Mouse (Mus musculus) c-Kit-positive CD71-positive TER-119-negative erythroid progenitor cells, embryonic 14.5 days (primary cell): ENCODE measurements around the gene Dmrt1.

ENCODE experiments used
- DNase-seq: peaks from one replicate; pipeline ENCODE4 v3.0.0-alpha.2; 2013; ENCODE audit warnings: low read depth

The Dmrt1 gene

DNA sequence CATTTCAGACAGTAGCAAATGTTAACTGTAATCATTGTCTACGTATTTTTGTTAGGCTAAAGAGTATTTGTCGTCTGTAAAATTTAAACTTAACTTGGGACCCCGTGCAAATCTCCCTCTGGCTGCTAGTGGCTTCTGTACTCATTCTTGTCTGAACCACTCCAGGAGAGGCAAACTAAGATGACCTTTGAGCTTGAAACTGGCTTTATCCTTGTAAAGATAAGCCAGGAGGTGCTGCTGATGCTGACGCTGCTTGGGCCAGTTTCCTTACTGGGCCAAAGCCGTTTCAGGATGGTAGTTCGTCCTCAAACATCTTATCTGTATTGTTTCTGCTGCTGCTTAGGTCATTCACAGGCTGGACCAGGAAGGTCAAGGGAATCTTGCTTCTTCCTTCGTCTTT, 64.4 kb downstream of the Dmrt1 start:
- DNase-seq = no peak

DNA sequence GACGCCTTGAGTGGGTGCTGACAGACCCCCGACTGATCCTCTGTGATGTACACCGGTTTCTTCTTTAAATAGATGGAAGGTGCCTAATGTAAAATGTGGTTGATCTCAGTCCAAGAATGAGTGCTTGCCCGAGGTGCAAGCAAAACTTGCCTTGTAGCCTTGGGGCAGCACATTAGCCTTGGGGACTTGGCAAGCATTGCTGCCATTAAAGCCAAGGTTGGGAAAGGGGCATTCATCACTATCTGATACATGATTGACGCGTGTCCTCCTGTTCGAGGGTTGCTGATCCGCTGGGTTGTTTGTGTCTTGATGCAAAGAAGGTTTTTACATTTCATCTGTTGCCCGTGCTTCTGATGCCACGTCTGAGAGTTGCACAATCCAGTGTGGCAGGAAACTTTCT, 69.0 kb downstream of the Dmrt1 start:
- DNase-seq = no peak

DNA sequence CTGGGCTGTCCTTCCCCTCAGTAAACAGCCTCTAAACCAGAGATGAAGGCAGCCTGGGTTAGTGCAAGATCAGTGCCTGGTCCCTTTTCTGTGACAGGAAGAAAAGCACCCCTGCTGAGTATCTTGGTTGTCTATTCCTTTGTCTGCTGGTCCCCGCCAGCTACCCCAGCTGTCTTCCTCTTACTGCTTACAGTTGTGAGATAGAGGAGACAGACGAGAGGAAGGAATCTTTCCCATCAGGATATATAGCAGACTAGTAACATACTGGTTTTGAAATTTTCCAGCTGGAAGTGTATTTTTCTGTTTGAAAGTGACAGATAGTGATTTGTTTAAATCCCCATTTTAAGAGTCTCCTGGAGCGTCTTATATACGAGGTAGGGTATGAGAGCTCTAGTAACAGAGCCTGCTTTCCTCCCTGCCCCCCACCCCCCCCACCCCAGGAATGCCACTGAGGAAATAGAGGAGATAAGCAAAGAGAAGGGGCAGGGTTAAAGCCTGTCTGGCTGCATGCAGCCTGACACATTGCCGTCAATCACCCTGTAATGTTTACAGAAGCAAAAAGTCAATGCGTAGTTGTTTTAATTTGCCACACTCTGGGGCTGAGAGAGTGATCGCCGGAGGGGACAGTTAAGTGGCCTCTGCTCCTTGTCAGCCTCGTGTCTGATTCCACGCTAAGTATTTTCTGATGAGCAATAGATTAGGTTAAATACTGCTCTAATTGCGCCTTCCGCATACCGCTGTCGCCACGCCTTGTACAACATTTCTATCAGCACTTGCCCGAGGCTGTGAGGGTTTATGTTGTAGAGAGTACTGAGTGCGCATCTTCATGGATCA, 69.8 kb downstream of the Dmrt1 start:
- DNase-seq = no peak

DNA sequence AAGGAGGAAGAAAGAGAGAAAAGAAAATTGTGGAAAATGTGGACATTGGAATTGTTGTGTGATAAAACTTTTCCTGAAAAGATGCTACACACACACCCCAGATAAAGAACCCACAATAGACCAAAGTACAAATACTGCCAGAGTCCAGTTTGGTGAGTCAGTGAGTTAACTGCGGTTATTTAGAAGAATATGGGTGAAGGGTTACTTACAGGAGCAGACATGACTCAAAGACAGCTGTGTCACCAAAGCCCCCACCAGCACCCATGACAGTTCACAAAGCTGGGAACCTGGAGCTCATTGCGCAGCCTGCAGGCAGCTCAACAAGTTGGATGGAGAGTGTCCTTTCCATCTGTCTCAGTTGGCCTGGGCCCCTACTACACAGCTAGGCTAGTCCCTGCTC, 72.9 kb downstream of the Dmrt1 start:
- DNase-seq = no peak

DNA sequence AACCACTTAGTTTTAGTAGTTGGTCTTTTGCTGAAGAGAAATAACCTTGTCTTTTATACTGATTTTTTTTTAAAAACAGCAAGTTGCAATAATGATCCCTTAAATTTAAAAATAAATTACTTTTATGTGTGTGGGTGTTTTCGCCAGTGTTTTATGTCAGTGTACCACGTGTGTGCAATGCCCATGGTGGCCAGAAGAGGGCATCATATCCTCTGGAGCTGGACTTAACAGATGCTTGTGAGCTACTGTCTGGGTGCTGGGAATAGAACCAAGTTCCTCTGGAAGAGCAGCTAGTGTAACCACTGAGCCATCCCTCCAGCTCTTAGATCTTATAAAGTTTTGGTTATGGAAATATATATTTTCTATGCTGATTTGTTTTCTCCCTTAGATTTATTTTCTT, 74.0 kb downstream of the Dmrt1 start:
- no peak for DNase-seq

DNA sequence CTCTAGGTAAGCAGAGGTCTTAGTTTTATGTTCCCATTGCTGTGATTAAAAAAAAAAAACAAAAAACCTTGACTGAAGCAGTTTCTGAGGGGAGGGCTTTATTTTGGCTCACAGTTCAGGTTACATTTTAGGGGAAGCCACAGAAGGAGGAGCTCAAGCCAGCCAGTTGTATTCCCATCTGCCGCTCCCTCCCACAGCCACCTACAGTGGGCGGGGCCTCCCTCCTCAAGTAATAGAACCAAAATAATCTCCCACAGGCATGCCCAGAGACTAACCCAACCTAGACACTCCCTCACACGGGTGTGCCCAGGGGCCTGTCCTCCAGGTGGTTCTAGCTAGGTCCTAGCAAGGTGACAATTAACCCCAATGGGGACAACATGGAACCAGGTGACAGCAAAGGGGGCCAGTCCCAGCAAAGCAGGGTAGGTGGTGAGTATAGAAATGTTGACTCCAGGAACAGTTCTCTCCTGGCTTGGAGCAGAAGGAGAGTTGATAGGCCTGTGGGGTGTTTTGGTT, 92.4 kb downstream of the Dmrt1 start:
- no peak for DNase-seq

DNA sequence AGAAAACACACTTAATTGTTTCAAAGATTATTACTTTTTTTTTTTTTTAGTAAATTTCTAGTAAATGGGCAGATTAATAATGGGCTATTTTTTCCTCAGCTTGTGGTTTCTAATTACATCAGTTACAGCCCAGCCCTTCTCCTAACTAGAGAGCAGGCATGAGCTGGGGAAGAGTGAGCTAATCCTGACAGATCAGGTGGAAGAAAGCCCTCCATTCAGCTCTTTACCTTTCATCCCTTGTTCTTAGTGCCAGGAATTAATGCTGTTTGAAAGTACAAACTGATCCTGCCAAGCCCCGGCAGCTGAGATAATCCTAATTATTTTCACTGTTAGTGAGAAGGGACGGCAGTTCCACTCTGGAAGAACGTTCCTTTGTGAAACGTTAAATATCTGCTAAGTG, 93.2 kb downstream of the Dmrt1 start:
- DNase-seq = no peak

DNA sequence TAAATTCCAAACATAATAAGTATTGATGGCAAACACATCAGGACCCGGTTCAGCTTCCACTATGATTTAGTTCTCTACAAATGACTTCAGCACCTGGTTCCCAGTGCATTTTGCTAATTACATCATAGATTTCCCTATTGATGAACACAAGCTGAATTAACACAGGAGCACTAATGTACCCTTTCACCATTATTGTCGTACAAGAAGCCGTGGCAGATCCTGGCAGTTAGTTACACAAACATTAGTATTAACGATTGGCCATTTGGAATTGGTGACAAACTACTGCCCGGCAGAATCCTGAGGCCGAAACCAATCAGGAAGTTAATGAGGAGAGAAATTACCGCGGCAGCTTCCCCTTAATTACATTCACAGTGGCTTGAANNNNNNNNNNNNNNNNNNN, 96.5 kb downstream of the Dmrt1 start:
- no peak for DNase-seq

DNA sequence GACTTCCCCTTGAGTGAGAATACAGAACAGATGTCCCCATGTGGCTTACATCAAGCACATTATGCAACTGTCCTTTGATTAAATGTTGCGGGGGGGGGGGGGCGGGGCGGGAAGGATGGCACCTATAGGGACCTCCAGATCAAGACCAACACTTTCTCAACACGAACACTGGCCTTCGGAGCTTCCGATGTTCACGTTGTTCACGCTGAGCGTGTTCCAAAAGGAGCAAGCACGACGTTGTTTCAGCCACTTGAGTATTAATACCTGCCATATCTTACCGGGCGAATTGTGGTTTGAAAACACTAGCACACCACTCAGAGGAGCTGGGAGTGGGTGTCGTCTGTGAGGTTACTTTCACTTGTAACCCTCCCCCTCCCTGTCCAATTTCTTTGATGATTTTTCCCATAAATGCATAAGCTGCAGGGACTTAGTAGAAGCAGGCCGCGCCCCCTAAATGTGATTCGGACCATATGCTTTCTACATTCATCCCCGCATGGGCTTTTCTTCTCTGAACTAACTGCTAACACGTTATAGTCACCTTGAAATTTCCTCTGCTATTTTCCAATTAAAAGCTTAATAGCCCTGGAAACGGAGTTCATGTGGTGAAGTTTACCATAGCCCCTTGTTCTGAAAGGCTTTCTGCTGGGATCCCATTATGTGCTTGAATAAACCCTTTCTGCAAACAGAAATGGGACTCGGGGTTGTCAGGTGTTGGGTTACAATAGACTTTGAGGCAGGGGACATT, 102.2 kb downstream of the Dmrt1 start:
- no peak for DNase-seq

DNA sequence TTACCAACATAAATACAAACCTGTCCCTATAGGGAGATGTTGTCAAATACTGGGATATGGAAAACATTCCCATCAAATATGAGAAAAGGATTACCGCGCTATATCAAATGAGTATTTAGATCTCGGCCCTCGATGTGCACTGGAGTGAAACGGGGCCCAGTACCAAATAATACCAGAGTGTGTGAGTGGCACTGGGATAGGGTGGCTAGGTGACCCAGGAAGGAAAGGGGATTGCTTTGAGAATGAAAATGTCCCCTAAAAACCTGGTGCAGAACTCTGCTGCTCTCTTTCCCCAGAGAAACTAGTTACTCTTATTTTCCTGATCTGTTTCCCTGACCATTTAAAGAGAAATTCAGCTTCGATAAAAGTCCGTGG, 102.8 kb downstream of the Dmrt1 start:
- DNase-seq = no peak

DNA sequence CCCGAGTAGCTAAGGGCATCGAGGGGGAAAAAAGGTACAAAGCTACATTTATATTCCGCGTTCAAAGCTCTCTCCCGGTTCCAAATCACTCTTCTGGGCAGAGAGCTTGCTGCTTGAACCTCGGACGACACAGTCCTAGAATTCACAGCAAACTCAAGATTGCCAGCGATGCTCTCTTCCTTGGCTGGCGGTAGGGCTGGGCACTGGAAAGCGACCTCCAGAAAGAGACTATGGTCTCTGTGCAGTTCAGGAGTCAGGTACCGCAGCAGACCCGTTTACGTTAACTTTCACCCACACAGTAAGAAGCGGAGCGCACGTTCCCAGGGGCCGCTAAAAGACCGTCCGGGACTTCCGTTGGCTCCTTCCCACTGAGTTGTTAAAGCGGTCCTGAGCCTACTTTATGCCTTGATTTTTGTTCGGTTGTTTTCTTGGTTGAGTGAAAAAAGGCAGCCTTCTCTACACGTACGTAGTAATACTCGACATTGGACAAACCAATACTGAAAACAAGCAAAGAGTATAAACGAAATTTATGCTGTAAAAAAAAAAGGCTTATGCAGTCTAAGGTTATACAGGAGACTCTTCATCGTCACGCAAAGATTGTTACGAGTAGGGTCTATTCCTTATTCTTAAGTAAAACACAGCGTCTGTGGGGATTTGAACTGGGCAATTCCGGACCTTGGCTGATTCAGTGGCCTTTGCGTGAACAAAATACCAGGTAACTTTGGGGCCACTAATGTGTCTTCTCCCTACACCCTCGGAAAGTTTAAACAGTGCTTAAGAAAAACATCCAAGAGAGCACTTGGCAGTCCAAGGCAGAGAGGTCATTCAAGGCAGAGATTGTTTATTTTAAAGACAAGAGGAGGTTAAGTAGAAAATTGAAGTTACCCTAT, 103.8 kb downstream of the Dmrt1 start:
- DNase-seq = no peak

DNA sequence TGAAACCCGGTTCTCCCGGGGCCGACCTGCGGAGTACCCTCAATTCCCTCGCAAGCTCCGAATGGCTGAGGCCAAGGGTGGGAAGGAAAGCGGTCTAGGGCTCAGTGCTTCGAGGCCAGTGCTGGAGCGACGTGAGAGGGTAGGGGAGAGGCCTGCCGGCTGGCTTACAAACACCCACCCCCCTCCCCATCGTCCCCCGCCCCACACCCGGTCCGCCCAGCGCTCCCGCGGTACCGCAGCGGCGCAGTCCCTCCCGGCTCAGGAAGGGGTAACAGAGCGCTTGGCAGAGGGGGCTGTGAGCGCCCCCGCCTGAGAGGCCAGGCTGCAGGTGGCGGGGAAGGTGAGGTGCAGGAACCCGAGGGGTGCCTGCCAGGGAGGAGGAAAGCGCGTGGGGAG, 104.6 kb downstream of the Dmrt1 start, which contains the start of gene Dmrt3:
TSS of gene Dmrt3 (plus strand) at position 287 of the 396 bp plus-strand sequence.
- no peak for DNase-seq

DNA sequence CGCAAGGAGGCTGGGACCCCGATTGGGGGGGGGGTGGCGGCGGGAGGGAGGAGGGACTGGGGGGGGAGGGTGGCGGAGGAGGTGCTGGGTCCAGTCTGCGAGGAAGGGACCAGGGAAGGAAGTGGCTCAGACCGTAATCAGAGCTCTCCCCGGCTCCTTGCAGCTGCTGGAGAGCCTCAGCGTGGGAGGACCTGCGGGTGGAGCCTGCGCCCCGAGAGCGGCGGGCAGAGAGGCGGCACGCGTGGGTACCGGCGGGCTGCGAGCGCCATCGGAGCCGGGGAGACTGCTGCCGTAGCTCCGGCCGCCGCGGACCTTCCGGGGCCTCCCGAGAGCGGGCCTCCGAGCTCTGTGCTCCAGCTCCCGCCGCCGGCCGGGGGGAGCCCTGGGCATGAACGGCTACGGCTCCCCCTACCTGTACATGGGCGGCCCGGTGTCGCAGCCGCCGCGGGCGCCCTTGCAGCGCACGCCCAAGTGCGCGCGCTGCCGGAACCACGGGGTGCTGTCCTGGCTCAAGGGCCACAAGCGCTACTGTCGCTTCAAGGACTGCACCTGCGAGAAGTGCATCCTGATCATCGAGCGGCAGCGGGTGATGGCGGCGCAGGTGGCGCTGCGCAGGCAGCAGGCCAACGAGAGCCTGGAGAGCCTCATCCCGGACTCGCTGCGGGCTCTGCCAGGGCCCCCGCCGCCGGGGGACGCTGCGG, 105.1 kb downstream of the Dmrt1 start:
- DNase-seq = no peak

DNA sequence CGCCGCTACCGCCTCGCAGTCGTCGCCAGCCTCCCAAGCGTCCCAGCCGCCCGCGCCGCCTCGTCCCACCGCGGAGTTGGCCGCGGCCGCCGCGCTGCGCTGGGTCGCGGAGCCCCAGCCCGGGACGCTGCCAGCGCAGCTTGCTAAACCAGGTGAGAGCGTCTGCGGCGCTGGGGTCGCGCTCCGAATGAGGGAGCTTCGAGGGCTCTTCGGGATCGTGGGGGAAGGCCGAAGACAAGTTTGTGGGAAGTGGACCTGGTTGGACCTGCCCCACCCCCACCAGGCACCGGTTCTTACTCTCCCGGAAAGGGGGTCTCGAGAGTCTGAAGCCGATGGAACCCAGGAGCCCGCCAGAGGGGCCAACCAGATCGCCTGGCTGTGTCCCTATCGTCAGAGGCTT, 105.7 kb downstream of the Dmrt1 start:
- DNase-seq = no peak

DNA sequence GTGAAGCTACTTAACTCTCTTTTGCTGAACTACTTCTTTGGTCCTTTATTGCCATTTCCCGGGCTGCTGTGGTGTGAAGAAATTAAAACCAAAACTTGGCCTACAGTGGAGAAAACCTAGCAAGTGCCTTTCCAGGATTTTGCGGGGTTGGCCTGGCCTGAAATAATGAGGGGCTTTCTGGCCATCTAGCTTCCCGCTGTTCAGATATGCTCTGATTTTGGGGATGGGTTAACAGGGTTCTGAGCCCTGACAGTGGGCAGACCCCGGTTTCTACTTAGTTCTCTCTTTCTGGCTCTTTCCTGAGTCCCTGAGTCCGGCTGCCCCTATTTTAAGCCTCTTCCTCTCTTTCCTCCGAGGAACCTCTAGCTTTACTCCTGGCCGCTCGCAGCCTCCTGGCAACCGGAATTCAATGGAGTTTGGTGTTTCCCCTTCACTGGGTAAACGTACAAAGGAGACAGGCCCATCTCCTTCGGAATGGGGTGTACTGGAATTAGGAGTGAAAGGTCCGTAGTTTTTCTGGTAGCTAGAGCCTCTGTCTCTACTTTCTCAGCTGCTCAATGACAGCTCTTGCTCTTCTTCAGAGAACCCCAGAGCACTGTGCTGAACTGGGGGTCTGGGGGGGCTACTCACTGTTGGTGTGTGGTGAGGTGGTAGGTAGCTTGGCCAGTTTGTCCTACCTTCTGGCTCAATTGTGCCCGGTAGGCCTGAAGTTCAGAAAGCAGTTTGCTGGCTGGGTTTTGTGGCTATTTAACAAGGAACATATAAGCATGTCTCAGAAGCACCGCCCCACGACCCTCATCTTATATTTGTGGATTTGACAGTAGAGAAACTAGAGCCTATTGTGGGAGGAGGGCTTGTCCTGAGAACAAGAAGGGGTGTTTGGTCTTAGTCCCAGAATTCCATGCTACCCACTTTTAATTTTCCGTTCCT, 106.7 kb downstream of the Dmrt1 start:
- no peak for DNase-seq

DNA sequence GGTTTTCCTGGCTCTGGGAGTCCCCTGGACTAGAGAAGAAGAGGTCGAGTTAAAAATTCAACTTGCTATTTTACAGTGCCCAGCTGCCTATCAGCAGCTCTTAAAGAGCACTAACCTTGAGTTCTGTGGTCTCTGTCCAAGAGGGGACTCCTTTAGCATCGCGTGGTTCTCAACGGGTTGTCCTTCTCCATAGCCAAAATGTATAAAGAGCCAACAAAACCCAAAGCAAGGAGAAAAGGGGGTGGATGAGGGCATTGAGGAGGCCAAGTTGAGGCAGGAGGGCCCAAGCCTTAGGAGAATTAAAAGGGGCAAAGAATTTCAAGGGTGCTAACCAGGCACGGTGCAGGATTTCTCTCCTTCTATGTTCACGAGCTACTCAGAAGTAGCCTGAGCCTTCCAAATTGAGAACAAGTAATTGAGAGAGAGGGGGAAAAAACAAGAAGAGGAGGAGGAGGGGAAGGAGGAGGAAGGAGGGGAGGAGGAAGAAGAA, 107.4 kb downstream of the Dmrt1 start:
- DNase-seq = no peak

DNA sequence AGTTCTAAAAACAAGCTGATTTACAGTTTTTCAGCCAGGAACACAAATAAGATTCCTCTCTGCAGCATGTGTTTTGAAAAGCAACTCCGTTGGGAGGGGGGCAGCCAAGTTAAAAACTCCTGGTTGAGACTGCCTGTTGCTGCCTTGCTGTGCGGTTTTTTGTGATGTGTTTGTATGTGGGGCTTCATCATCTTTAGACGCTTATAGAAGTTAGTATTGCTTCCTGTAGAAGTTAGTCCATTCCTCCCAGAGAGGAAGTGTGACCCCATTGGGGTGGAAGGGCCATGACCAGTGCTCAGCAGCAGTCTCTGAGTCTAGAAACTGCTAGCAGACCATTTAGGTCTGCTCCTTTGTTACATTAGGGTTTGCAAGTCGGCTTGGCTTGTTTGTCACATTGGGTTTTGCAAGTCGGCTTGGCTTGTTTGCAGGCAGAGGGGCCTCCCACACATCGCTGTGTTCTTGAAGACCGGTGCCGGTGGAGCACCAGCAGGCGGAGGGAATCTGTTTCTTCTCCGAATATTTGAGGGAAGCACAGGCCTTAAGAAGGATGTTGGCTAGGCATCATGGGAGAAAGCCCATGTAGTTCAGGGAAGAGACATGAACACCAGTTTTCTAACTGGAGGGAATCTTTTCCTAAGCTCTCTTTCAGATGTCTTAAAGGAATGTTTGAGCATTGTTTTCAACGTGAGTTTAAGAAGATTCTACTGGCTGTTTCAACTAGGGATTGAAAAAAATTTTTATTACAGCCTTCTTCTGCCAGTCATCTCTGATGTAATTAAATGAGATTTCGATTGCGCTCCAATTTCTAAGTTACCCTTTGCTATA, 108.3 kb downstream of the Dmrt1 start:
- no peak for DNase-seq

DNA sequence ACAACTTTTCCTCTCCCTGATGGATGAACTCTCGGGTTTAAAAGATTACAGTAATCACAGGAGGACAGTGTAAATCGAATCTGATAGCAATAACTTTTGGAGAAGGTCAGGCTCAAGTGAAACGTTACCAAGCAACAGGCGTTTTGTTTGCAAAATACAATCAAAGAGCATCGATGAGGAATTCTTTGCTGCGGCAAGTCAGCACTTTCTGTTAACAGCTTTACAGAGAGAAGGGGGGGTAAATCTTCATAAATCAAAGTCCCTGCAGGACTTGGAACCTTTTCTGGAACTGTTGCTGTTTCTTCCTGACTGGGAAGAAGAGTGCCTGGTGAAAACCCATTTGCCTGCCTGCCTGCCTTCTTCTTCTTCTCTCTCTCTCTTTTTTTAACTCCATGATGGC, 110.5 kb downstream of the Dmrt1 start:
- no peak for DNase-seq
